In genomic region chr11:119685910-119686659, GRCm38 (mm10) we compare ENCODE assay signal across 11 mouse cellular contexts.
DNase-seq lines count a peak whose midpoint lies in the region; ATAC-seq lines count a peak whose summit lies in the region.
"Had no signal": no experiment of that assay in that cellular context is flagged by ENCODE, and none has a peak within 500 bp of the region (broad histone marks: within the 10 kb centered on the region; RNA-seq: fewer than 3 reads in every experiment).

No protein-coding gene starts in this region.

- ATAC-seq in kidney, embryonic 15.5 days (replicated peaks; ENCODE audit: low FRiP score) = no peak
- ATAC-seq in neural tube, embryonic 12.5 days (ENCODE audit: low FRiP score, low read depth) = no peak
- ATAC-seq in stomach, embryonic 15.5 days (ENCODE audit: insufficient read depth, low FRiP score, low read depth) = no peak
- ATAC-seq: liver, postnatal 0 days had no signal

- H3K27ac ChIP-seq in kidney, embryonic 15.5 days = peak overlapping the region; percentile 75
- H3K27ac ChIP-seq in neural tube, embryonic 12.5 days = 0 out of 2 replicates have a peak overlapping the region, but pooled peaks have one; percentile 23
- peak overlapping the region; percentile 66 for H3K27ac ChIP-seq in stomach, embryonic 15.5 days

- no peak overlapping the region for H3K4me2 ChIP-seq in kidney, embryonic 15.5 days
- H3K4me2 ChIP-seq in neural tube, embryonic 12.5 days (replicated peaks) = no peak overlapping the region
- no peak overlapping the region for H3K4me2 ChIP-seq in stomach, embryonic 15.5 days

- H3K9ac ChIP-seq in kidney, embryonic 15.5 days = no peak overlapping the region
- no peak overlapping the region for H3K9ac ChIP-seq in neural tube, embryonic 12.5 days
- no peak overlapping the region for H3K9ac ChIP-seq in stomach, embryonic 15.5 days

- WGBS in kidney, embryonic 15.5 days = 69% methylated on average over 2 of the region's 2 CpGs
- 69% methylated on average over 2 of the region's 2 CpGs for WGBS in neural tube, embryonic 12.5 days
- 44% methylated on average over 2 of the region's 2 CpGs for WGBS in stomach, embryonic 15.5 days

- no peaks in the 10 kb centered on the region for H3K36me3 ChIP-seq in kidney, embryonic 15.5 days
- H3K36me3 ChIP-seq in neural tube, embryonic 12.5 days = no peaks in the 10 kb centered on the region
- H3K36me3 ChIP-seq in stomach, embryonic 15.5 days = no peaks in the 10 kb centered on the region

- DNase-seq in heart, adult 11 months = peak; percentile 83
- no peak for DNase-seq in heart, adult 9 months (ENCODE audit: low spot score in 2 of 2)
- no peak for DNase-seq in kidney, adult 18-20 months
- no peak for DNase-seq in neural tube, embryonic 10.5 days (ENCODE audit: extremely low spot score, low spot score)
- no peak for DNase-seq in cerebellum, adult 8-10 months
- DNase-seq: liver, postnatal 0 days; right cerebral cortex, postnatal 25 days; thymus, adult 18-20 months had no signal

- H3K4me1 ChIP-seq in kidney, embryonic 15.5 days = peaks cover 41% of the 10 kb centered on the region
- H3K4me1 ChIP-seq in neural tube, embryonic 12.5 days = peaks cover 20% of the 10 kb centered on the region
- H3K4me1 ChIP-seq in stomach, embryonic 15.5 days = peaks cover 24% of the 10 kb centered on the region

- no peak overlapping the region for H3K4me3 ChIP-seq in kidney, embryonic 15.5 days (replicated peaks)
- H3K4me3 ChIP-seq in neural tube, embryonic 12.5 days = no peak overlapping the region
- no peak overlapping the region for H3K4me3 ChIP-seq in stomach, embryonic 15.5 days (replicated peaks)

- H3K27me3 ChIP-seq in kidney, embryonic 15.5 days = no peaks in the 10 kb centered on the region
- H3K27me3 ChIP-seq in neural tube, embryonic 12.5 days (replicated peaks) = no peaks in the 10 kb centered on the region
- H3K27me3 ChIP-seq in stomach, embryonic 15.5 days (replicated peaks) = no peaks in the 10 kb centered on the region

- no peaks in the 10 kb centered on the region for H3K9me3 ChIP-seq in kidney, embryonic 15.5 days (replicated peaks)
- no peaks in the 10 kb centered on the region for H3K9me3 ChIP-seq in neural tube, embryonic 12.5 days
- no peaks in the 10 kb centered on the region for H3K9me3 ChIP-seq in stomach, embryonic 15.5 days

Comparison
In these comparisons a context has a peak if more than half of its experiments do, and no peak if none do; other contexts are left out.
1. H3K27ac ChIP-seq: peak in every context shown above with its lines; median percentile 75 in kidney, embryonic 15.5 days; 66 in stomach, embryonic 15.5 days; 23 in neural tube, embryonic 12.5 days.